Mouse (Mus musculus): Measurements from ENCODE around the gene Tmem88. TPM values are rescaled to one million over a fixed set of nuclear protein-coding genes. Genes with fewer than 3 reads are reported as not detected.

Tmem88 gene
- total and polyA plus RNA-seq, 3 experiments = 20.4 to 61.4 (median 21.4) TPM

GRCm38 (mm10) chr11:69404595-69405396 lies 6.8 kb upstream of the Tmem88 start:
- DNase-seq = peak in 1 of 2 experiments; percentile 8
- Histone ChIP-seq H3K27me3 (ENCODE audit: control insufficient read depth, insufficient read depth, low read length) (no peaks in the 10 kb centered on the region), H3K4me3 (no peak overlapping the region), H3K9ac (ENCODE audit: low read depth, low read length) (no peak overlapping the region), H3K79me2 (replicated peaks; ENCODE audit: control insufficient read depth, insufficient read depth, low read length) (no peaks in the 10 kb centered on the region), H3K36me3 (ENCODE audit: control insufficient read depth, insufficient read depth, low read length) (peaks cover 3% of the 10 kb centered on the region; the same call in 1 of the 2 replicates), H3K27ac (no peak overlapping the region), H3K4me1 (ENCODE audit: control insufficient read depth, insufficient read depth, low read length) (peaks cover 7% of the 10 kb centered on the region)
- intact Hi-C loops (cut with DNase I) = loop anchor here (10.0 kb wide), 1 partner anchor 300 kb away; no protein-coding TSS in a partner anchor
- no peak for TF ChIP-seq EP300 (IDR thresholded peaks at IDR 0.05; ENCODE audit: insufficient read depth, low read depth, low read length)
- TF ChIP-seq POLR2A (IDR thresholded peaks at IDR 0.05; ENCODE audit: insufficient read depth, low read depth, low read length) = no peak
- TF ChIP-seq CTCF (IDR thresholded peaks at IDR 0.05) = no peak
- WGBS = 90% methylated on average over 22 of the region's 24 CpGs

GRCm38 (mm10) chr11:69403691-69404594 lies 5.9 kb upstream of the Tmem88 start:
- H3K27me3 ChIP-seq (ENCODE audit: control insufficient read depth, insufficient read depth, low read length) = no peaks in the 10 kb centered on the region
- H3K27ac ChIP-seq = no peak overlapping the region
- peaks cover 3% of the 10 kb centered on the region; the same call in 1 of the 2 replicates for H3K36me3 ChIP-seq (ENCODE audit: control insufficient read depth, insufficient read depth, low read length)
- intact Hi-C loops (cut with DNase I) = loop anchor here (10.0 kb wide), 1 partner anchor 299 kb away; no protein-coding TSS in a partner anchor
- TF ChIP-seq POLR2A (IDR thresholded peaks at IDR 0.05; ENCODE audit: insufficient read depth, low read depth, low read length) (no peak), CTCF (IDR thresholded peaks at IDR 0.05) (no peak), EP300 (IDR thresholded peaks at IDR 0.05; ENCODE audit: insufficient read depth, low read depth, low read length) (no peak)
- DNase-seq = peak in 1 of 2 experiments; percentile 6
- peaks cover 7% of the 10 kb centered on the region for H3K4me1 ChIP-seq (ENCODE audit: control insufficient read depth, insufficient read depth, low read length)
- H3K4me3 ChIP-seq = no peak overlapping the region
- H3K79me2 ChIP-seq (replicated peaks; ENCODE audit: control insufficient read depth, insufficient read depth, low read length) = no peaks in the 10 kb centered on the region
- no peak overlapping the region for H3K9ac ChIP-seq (ENCODE audit: low read depth, low read length)
- 89% methylated on average over 38 of the region's 38 CpGs for WGBS

GRCm38 (mm10) chr11:69401987-69402386 lies 4.0 kb upstream of the Tmem88 start:
- DNase-seq = peak in 1 of 2 experiments; percentile 8
- Histone ChIP-seq H3K27me3 (ENCODE audit: control insufficient read depth, insufficient read depth, low read length) (no peaks in the 10 kb centered on the region), H3K36me3 (ENCODE audit: control insufficient read depth, insufficient read depth, low read length) (no peaks in the 10 kb centered on the region), H3K4me1 (ENCODE audit: control insufficient read depth, insufficient read depth, low read length) (peaks cover 3% of the 10 kb centered on the region), H3K9ac (ENCODE audit: low read depth, low read length) (no peak overlapping the region), H3K79me2 (replicated peaks; ENCODE audit: control insufficient read depth, insufficient read depth, low read length) (no peaks in the 10 kb centered on the region), H3K4me3 (no peak overlapping the region), H3K27ac (no peak overlapping the region)
- TF ChIP-seq CTCF (IDR thresholded peaks at IDR 0.05) (no peak), POLR2A (IDR thresholded peaks at IDR 0.05; ENCODE audit: insufficient read depth, low read depth, low read length) (0 out of 2 replicates have a peak, but pooled peaks have one; percentile 22), EP300 (IDR thresholded peaks at IDR 0.05; ENCODE audit: insufficient read depth, low read depth, low read length) (no peak)
- intact Hi-C loops (cut with DNase I) = loop anchor here (1.0 to 10.0 kb wide), 4 partner anchors 17 to 297 kb away; no protein-coding TSS in a partner anchor
- 83% methylated on average over 12 of the region's 12 CpGs for WGBS

- peak; percentile 82 to 89 for DNase-seq
Observed at GRCm38 (mm10) chr11:69401210-69401637, 3.2 kb upstream of the Tmem88 start.

GRCm38 (mm10) chr11:69400083-69400850 lies 2.2 kb upstream of the Tmem88 start:
- DNase-seq = peak in 1 of 2 experiments; percentile 6
- H3K36me3 ChIP-seq (ENCODE audit: control insufficient read depth, insufficient read depth, low read length) = no peaks in the 10 kb centered on the region
- WGBS = 81% methylated on average over 25 of the region's 25 CpGs
- H3K4me3 ChIP-seq = no peak overlapping the region
- peak overlapping the region; percentile 23; the same call in 1 of the 2 replicates for H3K9ac ChIP-seq (ENCODE audit: low read depth, low read length)
- peak overlapping the region; percentile 100 for H3K27ac ChIP-seq
- TF ChIP-seq POLR2A (IDR thresholded peaks at IDR 0.05; ENCODE audit: insufficient read depth, low read depth, low read length) = no peak
- TF ChIP-seq EP300 (IDR thresholded peaks at IDR 0.05; ENCODE audit: insufficient read depth, low read depth, low read length) = no peak
- no peak for TF ChIP-seq CTCF (IDR thresholded peaks at IDR 0.05)
- no peaks in the 10 kb centered on the region for H3K27me3 ChIP-seq (ENCODE audit: control insufficient read depth, insufficient read depth, low read length)
- no peaks in the 10 kb centered on the region for H3K79me2 ChIP-seq (replicated peaks; ENCODE audit: control insufficient read depth, insufficient read depth, low read length)
- intact Hi-C loops (cut with DNase I) = loop anchor here (10.0 kb wide), 1 partner anchor 295 kb away; no protein-coding TSS in a partner anchor
- H3K4me1 ChIP-seq (ENCODE audit: control insufficient read depth, insufficient read depth, low read length) = peaks cover 3% of the 10 kb centered on the region

More at GRCm38 (mm10) chr11:69401210-69401637, 3.2 kb upstream of the Tmem88 start:
- no peak overlapping the region for H3K9ac ChIP-seq (ENCODE audit: low read depth, low read length)
- peak; percentile 100 for TF ChIP-seq EP300 (IDR thresholded peaks at IDR 0.05; ENCODE audit: insufficient read depth, low read depth, low read length)
- peak; percentile 64; the same call in 1 of the 2 replicates for TF ChIP-seq POLR2A (IDR thresholded peaks at IDR 0.05; ENCODE audit: insufficient read depth, low read depth, low read length)
- peak; percentile 94 for TF ChIP-seq CTCF (IDR thresholded peaks at IDR 0.05)
- H3K27ac ChIP-seq = peak overlapping the region; percentile 42
- intact Hi-C loops (cut with DNase I) = loop anchor here (1.0 to 10.0 kb wide), 4 partner anchors 18 to 296 kb away; no protein-coding TSS in a partner anchor
- no peaks in the 10 kb centered on the region for H3K27me3 ChIP-seq (ENCODE audit: control insufficient read depth, insufficient read depth, low read length)
- whole genome bisulfite sequencing = 17% methylated on average over 22 of the region's 22 CpGs
- H3K79me2 ChIP-seq (replicated peaks; ENCODE audit: control insufficient read depth, insufficient read depth, low read length) = no peaks in the 10 kb centered on the region
- H3K4me1 ChIP-seq (ENCODE audit: control insufficient read depth, insufficient read depth, low read length) = peaks cover 3% of the 10 kb centered on the region
- no peak overlapping the region for H3K4me3 ChIP-seq
- H3K36me3 ChIP-seq (ENCODE audit: control insufficient read depth, insufficient read depth, low read length) = no peaks in the 10 kb centered on the region
